Mouse (Mus musculus): ENCODE measurements around the gene Crybb3.

Gene Crybb3

GRCm38 (mm10) chr5:113045511-113046273 is 35.7 kb downstream of the Crybb3 start:
- no peak for DNase-seq (ENCODE audit: low spot score)

GRCm38 (mm10) chr5:113043531-113043930 is 37.9 kb downstream of the Crybb3 start:
- DNase-seq (ENCODE audit: low spot score) = no peak

- peak; percentile 19 for DNase-seq (ENCODE audit: low spot score)
Observed at GRCm38 (mm10) chr5:113041567-113042071, 39.8 kb downstream of the Crybb3 start.

- DNase-seq (ENCODE audit: low spot score) = no peak
Observed at GRCm38 (mm10) chr5:113040776-113041175, 40.6 kb downstream of the Crybb3 start.

GRCm38 (mm10) chr5:113038601-113039000 is 42.8 kb downstream of the Crybb3 start:
- DNase-seq (ENCODE audit: low spot score) = no peak

- no peak for DNase-seq (ENCODE audit: low spot score)
Observed at GRCm38 (mm10) chr5:113035094-113036047, 46.0 kb downstream of the Crybb3 start.

GRCm38 (mm10) chr5:113031201-113031754 is 50.1 kb downstream of the Crybb3 start:
- DNase-seq (ENCODE audit: low spot score) = no peak

- no peak for DNase-seq (ENCODE audit: low spot score)
Observed at GRCm38 (mm10) chr5:113030082-113030481, 51.3 kb downstream of the Crybb3 start.

GRCm38 (mm10) chr5:113026706-113027105 is 54.7 kb downstream of the Crybb3 start:
- DNase-seq (ENCODE audit: low spot score) = no peak
